Mouse (Mus musculus) cerebral cortex, adult 2 months (tissue): ENCODE data around the gene Sema3e.

ENCODE experiments used
- WGBS: fragments of 180-500 bp; shearing (Covaris S2); methylation state at CpG from one replicate; pipeline ENCODE4 v1.1.7; 2018; 5-methylcytosine and 5-hydroxymethylcytosine counted together

Gene Sema3e

GRCm38 (mm10) chr5:14206794-14207193 lies 181.7 kb downstream of the Sema3e start:
- 66% methylated on average over 2 of the region's 2 CpGs for WGBS

GRCm38 (mm10) chr5:14209962-14210361 lies 184.9 kb downstream of the Sema3e start:
- WGBS = 50% methylated on average over 3 of the region's 3 CpGs

GRCm38 (mm10) chr5:14216211-14216610 lies 191.1 kb downstream of the Sema3e start:
- WGBS = 55% methylated on average over 7 of the region's 7 CpGs

- WGBS = 39% methylated on average over 4 of the region's 4 CpGs
Observed at GRCm38 (mm10) chr5:14218677-14219076, 193.6 kb downstream of the Sema3e start.

- WGBS = 91% methylated on average over 6 of the region's 6 CpGs
Observed at GRCm38 (mm10) chr5:14224509-14224908, 199.4 kb downstream of the Sema3e start.

- WGBS = 60% methylated on average over 3 of the region's 3 CpGs
Observed at GRCm38 (mm10) chr5:14231027-14231426, 206.0 kb downstream of the Sema3e start.

GRCm38 (mm10) chr5:14252583-14252982 lies 227.5 kb downstream of the Sema3e start:
- WGBS = 32% methylated on average over 8 of the region's 8 CpGs

- 69% methylated on average over 1 of the region's 1 CpGs for WGBS
Observed at GRCm38 (mm10) chr5:14253328-14253727, 228.3 kb downstream of the Sema3e start.

- 87% methylated on average over 4 of the region's 4 CpGs for WGBS
Observed at GRCm38 (mm10) chr5:14260156-14260555, 235.1 kb downstream of the Sema3e start.

- 49% methylated on average over 2 of the region's 2 CpGs for WGBS
Observed at GRCm38 (mm10) chr5:14267400-14267799, 242.3 kb downstream of the Sema3e start.
